Mouse (Mus musculus): ENCODE data around the gene Car9. TPM values are rescaled to one million over a fixed set of nuclear protein-coding genes. Genes with fewer than 3 reads are reported as not detected.
A peak's percentile ranks its signal among the peaks of the same experiment; 100 is the strongest.
"Not testable (repeated sequence)": the region's sequence is repeated elsewhere in the genome, so short reads cannot be mapped to it uniquely, and the experiment has no call there.

Car9 gene
- polyA plus RNA-seq, 1 experiment from 2014 or later: 1.5 TPM

DNA sequence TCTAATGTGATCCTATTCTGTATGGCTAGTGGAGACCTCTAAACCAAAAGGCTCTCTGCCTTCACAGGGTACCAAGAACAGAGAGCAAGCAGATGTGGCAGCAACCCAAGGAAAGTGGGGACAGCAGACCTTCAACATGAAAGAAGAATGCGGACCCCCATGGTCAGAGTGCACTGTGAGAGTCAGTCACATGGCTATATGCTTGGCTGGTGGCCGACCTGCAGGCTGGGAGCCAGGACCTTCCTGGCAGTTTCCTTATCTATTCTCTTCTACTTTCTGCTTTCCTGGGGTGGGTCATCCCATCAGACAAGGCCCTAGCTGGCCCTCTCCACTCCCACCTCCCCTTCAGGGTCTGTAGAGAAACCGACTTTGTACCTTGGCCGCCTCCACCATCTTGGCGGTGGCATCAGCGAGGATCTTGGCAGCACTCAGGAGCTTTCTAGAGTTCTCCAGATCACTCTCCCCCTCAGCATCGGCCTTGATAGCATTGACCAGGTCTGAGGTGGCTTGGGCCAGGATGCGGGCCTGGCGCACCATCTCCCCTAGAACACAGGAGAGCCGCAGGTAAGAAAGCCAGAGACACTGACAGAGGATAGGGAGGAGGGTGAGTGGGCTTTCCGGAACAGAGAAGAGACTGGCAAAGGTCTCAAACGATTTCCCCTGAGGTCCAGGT lies 39.7 kb downstream of the Car9 start:
- Histone ChIP-seq H3K9ac (no peak overlapping the region), H3K36me3 (peaks cover 98% of the 10 kb centered on the region), H3K4me1 (no peaks in the 10 kb centered on the region), H3K4me2 (replicated peaks) (no peak overlapping the region), H3K27me3 (no peaks in the 10 kb centered on the region), H3K4me3 (no peak overlapping the region), H3K27ac (no peak overlapping the region), H3K9me3 (replicated peaks) (no peaks in the 10 kb centered on the region)
- no peak for ATAC-seq (ENCODE audit: low FRiP score)
- 94% methylated on average over 12 of the region's 12 CpGs for WGBS

DNA sequence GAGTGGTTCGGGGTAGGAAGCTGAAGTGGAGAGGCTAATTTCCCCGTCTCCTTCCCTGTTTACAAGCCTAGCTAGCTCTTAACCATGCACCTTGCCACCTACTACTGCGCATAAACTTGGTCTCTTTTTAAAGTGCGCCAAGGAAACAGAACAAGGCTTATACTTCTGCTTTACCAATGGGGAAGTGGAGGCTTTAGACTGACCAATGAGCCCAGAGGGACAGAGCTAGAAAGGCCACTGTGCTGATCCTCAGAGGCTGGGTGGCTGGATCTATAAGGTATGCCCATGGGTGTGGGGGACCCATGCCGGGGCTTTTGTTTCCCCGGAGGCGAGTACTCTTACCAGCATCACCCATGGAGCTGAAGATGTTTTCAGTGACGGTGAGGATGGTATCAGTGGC lies 40.4 kb downstream of the Car9 start:
- H3K4me1 ChIP-seq: no peaks in the 10 kb centered on the region
- no peak overlapping the region for H3K27ac ChIP-seq
- WGBS: 92% methylated on average over 8 of the region's 8 CpGs
- H3K9me3 ChIP-seq (replicated peaks): no peaks in the 10 kb centered on the region
- no peak overlapping the region for H3K9ac ChIP-seq
- ATAC-seq (ENCODE audit: low FRiP score): no peak
- H3K4me3 ChIP-seq: no peak overlapping the region
- peaks cover 98% of the 10 kb centered on the region for H3K36me3 ChIP-seq
- no peak overlapping the region for H3K4me2 ChIP-seq (replicated peaks)
- H3K27me3 ChIP-seq: no peaks in the 10 kb centered on the region

DNA sequence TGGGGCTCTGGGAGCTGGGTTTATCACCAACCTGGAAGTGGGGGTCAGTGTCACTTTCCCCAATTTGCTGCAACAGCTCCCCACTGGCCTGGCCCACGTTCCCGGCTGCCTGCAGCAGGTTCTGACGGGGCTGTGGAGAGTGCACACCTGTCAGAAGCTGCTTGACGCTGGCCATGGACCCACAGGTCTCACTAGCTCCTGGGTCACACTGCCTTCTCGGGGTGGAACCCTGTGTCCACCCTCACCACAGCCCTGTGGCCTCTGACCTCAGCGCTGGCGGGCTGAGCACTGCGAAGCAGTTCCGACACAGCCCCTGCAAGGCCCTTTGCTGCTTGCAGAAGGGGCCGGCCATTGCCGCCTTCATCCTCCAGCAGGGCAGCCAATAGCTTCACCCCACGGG lies 42.3 kb downstream of the Car9 start:
- H3K4me3 ChIP-seq: no peak overlapping the region
- no peak overlapping the region for H3K27ac ChIP-seq
- no peak overlapping the region for H3K4me2 ChIP-seq (replicated peaks)
- 93% methylated on average over 12 of the region's 12 CpGs for WGBS
- no peak overlapping the region for H3K9ac ChIP-seq
- H3K9me3 ChIP-seq (replicated peaks): no peaks in the 10 kb centered on the region
- no peak for ATAC-seq (ENCODE audit: low FRiP score)
- peaks cover 98% of the 10 kb centered on the region for H3K36me3 ChIP-seq
- no peaks in the 10 kb centered on the region for H3K27me3 ChIP-seq
- no peaks in the 10 kb centered on the region for H3K4me1 ChIP-seq

DNA sequence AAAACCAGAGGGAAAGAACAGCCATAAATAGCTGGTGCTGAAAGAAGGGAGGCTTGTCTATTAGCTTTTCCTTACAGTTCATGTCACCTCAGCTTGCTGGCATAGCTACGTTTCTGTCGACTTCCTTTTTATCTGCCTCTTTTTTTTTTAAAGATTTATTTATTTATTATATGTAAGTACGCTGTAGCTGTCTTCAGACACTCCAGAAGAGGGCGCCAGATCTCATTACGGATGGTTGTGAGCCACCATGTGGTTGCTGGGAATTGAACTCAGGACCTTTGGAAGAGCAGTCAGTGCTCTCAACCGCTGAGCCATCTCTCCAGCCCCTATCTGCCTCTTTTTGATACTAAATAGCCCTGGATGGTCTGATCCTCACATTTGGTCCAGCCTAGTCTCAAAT lies 45.1 kb downstream of the Car9 start:
- not testable (repeated sequence) for H3K4me1 ChIP-seq; H3K27ac ChIP-seq; H3K4me2 ChIP-seq (replicated peaks); H3K27me3 ChIP-seq; H3K9me3 ChIP-seq (replicated peaks); H3K9ac ChIP-seq; ATAC-seq (ENCODE audit: low FRiP score); H3K4me3 ChIP-seq
- peaks cover 93% of the 10 kb centered on the region for H3K36me3 ChIP-seq
- 88% methylated on average over 6 of the region's 6 CpGs for whole genome bisulfite sequencing

DNA sequence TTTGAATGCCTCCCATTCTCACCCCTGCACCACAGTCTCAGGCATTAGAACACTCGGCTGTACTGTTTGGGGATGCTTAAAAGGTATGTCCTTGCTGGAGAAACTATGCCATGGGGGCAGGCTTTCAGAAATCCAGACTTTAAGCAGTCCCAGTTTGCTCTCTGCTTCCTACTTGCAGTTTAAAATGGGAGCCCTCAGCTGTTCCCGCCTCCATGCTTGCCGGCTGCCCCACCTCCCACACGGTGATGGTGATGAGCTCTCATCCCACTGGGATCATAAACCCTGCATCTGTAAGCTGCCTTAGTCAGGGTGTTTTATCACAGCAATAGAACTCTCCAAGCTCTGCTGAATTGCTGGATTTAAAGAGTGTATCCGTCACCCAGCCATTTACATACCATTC lies 45.7 kb downstream of the Car9 start:
- ATAC-seq (ENCODE audit: low FRiP score): no peak
- no peak overlapping the region for H3K4me2 ChIP-seq (replicated peaks)
- H3K27ac ChIP-seq: no peak overlapping the region
- H3K36me3 ChIP-seq: peaks cover 87% of the 10 kb centered on the region
- 94% methylated on average over 5 of the region's 5 CpGs for WGBS
- no peaks in the 10 kb centered on the region for H3K27me3 ChIP-seq
- H3K4me1 ChIP-seq: peaks cover under 1% of the 10 kb centered on the region
- H3K9me3 ChIP-seq (replicated peaks): no peaks in the 10 kb centered on the region
- H3K4me3 ChIP-seq: no peak overlapping the region
- H3K9ac ChIP-seq: no peak overlapping the region

DNA sequence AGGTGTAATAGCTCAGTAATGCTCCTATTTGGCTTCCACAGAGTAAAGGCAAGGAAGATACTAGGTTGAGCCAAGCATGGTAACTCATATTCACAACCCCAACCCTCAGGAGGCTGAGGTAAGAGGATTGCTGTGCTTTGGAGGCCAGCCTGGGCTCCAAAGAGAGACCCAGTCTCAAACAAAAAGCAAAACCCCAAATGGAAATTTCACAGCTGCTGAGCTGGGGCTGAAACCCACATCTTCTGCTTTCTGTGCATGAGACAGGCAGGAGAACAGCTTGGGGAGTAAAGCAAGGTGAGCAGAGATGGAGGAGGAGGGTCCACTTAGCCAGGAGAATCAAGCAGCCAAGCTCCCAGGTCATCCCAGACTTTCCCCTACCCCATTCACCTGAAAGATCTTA lies 47.1 kb downstream of the Car9 start:
- no peaks in the 10 kb centered on the region for H3K27me3 ChIP-seq
- no peak overlapping the region for H3K4me2 ChIP-seq (replicated peaks)
- no peak overlapping the region for H3K9ac ChIP-seq
- no peak overlapping the region for H3K27ac ChIP-seq
- H3K4me1 ChIP-seq: peaks cover 15% of the 10 kb centered on the region
- peaks cover 73% of the 10 kb centered on the region for H3K36me3 ChIP-seq
- no peak overlapping the region for H3K4me3 ChIP-seq
- no peak for ATAC-seq (ENCODE audit: low FRiP score)
- no peaks in the 10 kb centered on the region for H3K9me3 ChIP-seq (replicated peaks)

DNA sequence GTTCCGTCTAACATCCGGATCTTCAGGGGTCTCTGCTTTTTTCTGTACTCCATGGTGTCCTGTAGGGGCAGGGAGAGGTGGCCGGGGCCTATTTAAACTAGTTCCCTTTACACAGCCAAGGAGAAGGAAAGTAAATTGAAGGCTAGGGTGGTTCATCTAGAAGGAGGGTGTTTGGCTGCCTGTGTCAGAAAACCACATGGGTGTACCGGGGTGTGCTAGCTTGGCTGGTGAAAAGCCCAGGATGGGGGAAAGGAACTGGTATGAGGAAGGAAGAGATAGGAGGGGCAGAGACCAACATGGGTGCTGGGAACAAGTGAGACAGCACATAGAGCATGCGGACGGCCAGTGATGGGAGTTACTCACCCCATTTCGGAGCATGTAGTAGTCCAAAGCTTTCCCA lies 49.2 kb downstream of the Car9 start:
- H3K36me3 ChIP-seq: peaks cover 53% of the 10 kb centered on the region
- ATAC-seq (ENCODE audit: low FRiP score): no peak
- no peak overlapping the region for H3K4me3 ChIP-seq
- no peaks in the 10 kb centered on the region for H3K27me3 ChIP-seq
- H3K27ac ChIP-seq: no peak overlapping the region
- H3K4me1 ChIP-seq: peaks cover 36% of the 10 kb centered on the region
- no peak overlapping the region for H3K9ac ChIP-seq
- 96% methylated on average over 7 of the region's 7 CpGs for WGBS
- no peaks in the 10 kb centered on the region for H3K9me3 ChIP-seq (replicated peaks)
- H3K4me2 ChIP-seq (replicated peaks): no peak overlapping the region

DNA sequence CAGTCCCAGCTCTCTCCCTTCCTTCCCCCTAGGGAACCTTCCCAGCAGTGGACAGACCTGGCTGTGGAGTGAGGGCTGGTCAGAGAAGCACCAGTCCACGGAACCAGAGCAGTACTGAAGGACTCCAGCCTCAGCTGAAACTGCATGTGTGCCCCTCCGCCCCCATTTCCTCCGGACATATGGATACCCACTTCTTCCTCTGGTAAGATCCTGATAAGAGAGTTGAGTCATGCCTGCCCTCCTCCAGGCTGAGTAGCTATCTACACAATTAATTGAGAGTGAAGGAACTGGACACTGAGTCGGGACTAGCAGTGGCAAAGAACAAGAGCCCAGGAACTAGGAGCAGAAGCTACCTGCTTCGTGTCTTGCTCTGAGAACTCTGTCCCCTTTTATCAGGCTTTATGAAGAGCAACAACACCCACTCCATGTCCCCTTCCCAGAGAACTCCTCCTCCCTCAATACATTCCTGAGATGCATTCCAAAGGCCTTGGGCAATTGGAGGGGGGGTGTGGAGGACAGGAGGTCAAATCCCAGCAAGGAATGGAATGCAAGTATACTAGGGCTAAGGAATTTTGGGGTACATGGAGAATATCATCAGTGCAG lies 51.4 kb downstream of the Car9 start:
- Histone ChIP-seq H3K4me2 (replicated peaks) (peak overlapping the region; percentile 39), H3K36me3 (peaks cover 32% of the 10 kb centered on the region), H3K27me3 (no peaks in the 10 kb centered on the region), H3K4me3 (no peak overlapping the region), H3K9me3 (replicated peaks) (no peaks in the 10 kb centered on the region), H3K9ac (peak overlapping the region; percentile 44), H3K4me1 (peaks cover 44% of the 10 kb centered on the region), H3K27ac (peak overlapping the region; percentile 46; the same call in 1 of the 2 replicates)
- no peak for ATAC-seq (ENCODE audit: low FRiP score)
- 39% methylated on average over 5 of the region's 5 CpGs for WGBS

DNA sequence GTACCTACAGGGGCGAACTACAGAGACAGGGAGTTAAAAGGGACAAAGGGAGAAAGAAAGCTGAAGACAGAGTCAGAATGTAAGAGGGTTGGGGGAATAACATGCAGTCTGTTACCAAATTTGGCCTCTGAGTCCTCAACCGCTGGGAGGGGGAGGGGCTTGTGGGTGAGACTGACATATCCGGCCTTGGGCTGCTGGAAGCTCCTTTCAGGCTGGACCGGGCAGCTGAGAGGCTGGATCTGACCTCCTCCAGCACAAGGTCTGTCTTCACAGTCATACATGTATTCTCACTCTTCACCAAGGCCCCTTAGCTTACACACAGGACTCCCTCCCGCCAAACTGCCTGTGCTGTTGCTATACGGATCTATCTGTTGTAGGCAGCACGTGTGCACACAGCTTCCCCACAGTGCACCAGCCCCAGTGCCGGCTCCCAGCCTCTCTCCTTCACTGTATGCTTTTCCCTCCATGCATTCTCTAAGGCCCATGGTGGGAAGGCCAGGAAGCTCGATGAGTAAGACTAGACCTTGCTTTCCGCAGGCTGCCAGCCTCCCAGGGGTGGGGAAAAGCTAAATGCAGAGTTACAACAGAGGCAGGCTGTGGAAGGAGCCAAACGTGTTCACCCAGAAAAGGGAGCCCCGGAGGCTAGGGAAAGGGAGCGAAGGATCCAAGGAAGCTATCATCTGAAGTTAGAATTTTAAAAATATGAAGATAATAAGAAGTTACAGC lies 52.0 kb downstream of the Car9 start:
- H3K27me3 ChIP-seq: no peaks in the 10 kb centered on the region

DNA sequence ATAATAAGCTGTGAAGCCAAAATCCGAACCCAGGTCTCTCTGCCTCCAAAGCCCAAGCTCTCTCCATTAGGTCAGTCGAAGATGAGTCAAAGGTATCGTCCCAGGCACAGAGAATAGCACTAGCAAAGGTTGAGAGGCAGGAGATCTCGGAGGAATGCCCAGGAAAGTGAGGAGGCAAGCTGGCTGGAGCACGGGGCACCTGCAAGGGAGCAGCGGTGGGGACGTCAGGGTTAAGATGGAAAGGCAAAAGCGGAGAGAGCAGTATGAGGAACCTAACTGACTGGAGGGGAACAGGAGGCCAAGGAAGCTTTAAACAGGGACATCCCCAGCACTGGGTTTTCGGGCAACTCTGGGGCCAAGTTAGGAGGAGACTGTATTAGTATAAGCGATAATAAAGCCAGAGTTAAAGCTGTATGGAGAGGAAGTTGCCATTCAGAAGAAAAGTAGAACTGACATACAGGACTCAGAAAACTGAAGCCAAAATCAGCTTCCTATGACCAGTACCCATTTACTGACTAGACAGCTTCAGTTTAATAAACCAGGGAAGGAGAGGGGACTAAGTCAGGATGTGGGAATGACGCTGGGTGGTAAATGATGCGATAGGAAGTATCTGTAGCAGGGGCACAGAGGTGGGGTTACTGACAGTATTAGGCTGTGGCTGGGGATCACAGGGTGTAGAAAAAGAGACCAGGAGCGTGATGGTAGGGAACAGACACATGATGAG lies 52.9 kb downstream of the Car9 start:
- peak overlapping the region; percentile 3 for H3K9ac ChIP-seq
- no peak overlapping the region for H3K4me3 ChIP-seq
- H3K9me3 ChIP-seq (replicated peaks): no peaks in the 10 kb centered on the region
- no peaks in the 10 kb centered on the region for H3K27me3 ChIP-seq
- ATAC-seq (ENCODE audit: low FRiP score): no peak
- 76% methylated on average over 13 of the region's 13 CpGs for WGBS
- peaks cover 55% of the 10 kb centered on the region for H3K4me1 ChIP-seq
- H3K4me2 ChIP-seq (replicated peaks): peak overlapping the region; percentile 92
- no peak overlapping the region for H3K27ac ChIP-seq
- peaks cover 18% of the 10 kb centered on the region for H3K36me3 ChIP-seq

More for the DNA sequence above, 52.0 kb downstream of the Car9 start:
- Histone ChIP-seq H3K4me1 (peaks cover 50% of the 10 kb centered on the region), H3K36me3 (peaks cover 25% of the 10 kb centered on the region), H3K27ac (peak overlapping the region; percentile 67), H3K9me3 (replicated peaks) (no peaks in the 10 kb centered on the region), H3K4me3 (no peak overlapping the region), H3K9ac (peak overlapping the region; percentile 44; the same call in 1 of the 2 replicates), H3K4me2 (replicated peaks) (peak overlapping the region; percentile 39)
- no peak for ATAC-seq (ENCODE audit: low FRiP score)
- 19% methylated on average over 13 of the region's 13 CpGs for WGBS

DNA sequence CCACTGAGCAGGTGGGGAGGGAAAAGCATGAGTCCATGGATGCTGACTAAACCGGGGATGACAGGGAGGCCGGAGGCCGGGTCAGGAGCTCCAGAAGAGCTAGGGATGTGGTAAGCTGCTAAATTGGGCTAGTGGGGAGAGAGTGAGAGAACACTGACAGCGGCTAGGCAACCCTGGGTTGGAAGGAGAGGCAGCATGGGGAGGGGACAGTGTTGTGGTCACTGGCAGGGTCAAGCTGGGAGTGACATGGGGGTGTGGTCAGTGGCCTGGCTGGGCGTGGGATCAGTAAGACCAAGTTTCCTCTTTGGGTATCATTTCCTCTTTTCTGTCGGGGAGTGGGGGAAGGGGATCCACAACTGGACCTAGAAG lies 53.5 kb downstream of the Car9 start:
- WGBS: 43% methylated on average over 6 of the region's 6 CpGs
- no peak for ATAC-seq (ENCODE audit: low FRiP score)
- Histone ChIP-seq H3K4me2 (replicated peaks) (peak overlapping the region; percentile 92), H3K4me3 (0 out of 2 replicates have a peak overlapping the region, but pooled peaks have one; percentile 10), H3K4me1 (peaks cover 55% of the 10 kb centered on the region), H3K9ac (peak overlapping the region; percentile 3), H3K27ac (no peak overlapping the region), H3K27me3 (no peaks in the 10 kb centered on the region), H3K9me3 (replicated peaks) (no peaks in the 10 kb centered on the region), H3K36me3 (peaks cover 18% of the 10 kb centered on the region)

DNA sequence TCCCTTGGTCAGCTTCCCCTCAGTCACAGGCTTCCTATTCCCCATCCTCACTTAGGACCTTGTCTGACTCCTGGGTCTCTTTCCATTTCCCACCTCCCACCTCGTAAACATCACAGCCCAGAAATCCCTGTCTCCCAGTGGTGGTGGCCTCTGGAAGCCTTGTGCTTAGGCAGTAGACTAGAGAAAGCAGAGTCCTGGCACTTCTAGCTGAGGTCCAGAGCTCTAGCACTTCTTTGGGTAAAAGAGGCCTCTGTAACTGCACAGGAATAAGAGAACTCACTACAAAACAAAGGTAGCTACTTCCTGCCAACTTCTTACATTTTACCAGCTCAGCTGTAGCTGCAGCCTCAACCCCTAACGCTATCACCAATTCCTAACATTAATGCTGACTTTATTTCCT lies 54.2 kb downstream of the Car9 start:
- Histone ChIP-seq H3K4me1 (peaks cover 55% of the 10 kb centered on the region), H3K9me3 (replicated peaks) (no peaks in the 10 kb centered on the region), H3K27me3 (no peaks in the 10 kb centered on the region), H3K36me3 (peaks cover 18% of the 10 kb centered on the region), H3K4me2 (replicated peaks) (peak overlapping the region; percentile 92), H3K27ac (no peak overlapping the region), H3K9ac (peak overlapping the region; percentile 93), H3K4me3 (peak overlapping the region; percentile 85)
- 35% methylated on average over 2 of the region's 2 CpGs for WGBS
- ATAC-seq (ENCODE audit: low FRiP score): no peak

Data from hindbrain, embryonic 12.5 days (tissue).